Mouse (Mus musculus) stomach, embryonic 14.5 days (tissue): Measurements from ENCODE around the gene Usp2. TPM values are rescaled to one million over a fixed set of nuclear protein-coding genes. Genes with fewer than 3 reads are reported as not detected.
A peak's percentile ranks its signal among the peaks of the same experiment; 100 is the strongest.

ENCODE experiments used
- ATAC-seq: fragments of 200-750 bp; cut with Nextera tagmentation; 2 replicates; pipeline ENCODE4 v1.8.0; 2017; ENCODE audit warnings: low read depth, moderate TSS enrichment; ENCODE audit not compliant: insufficient number of reproducible peaks, insufficient read depth, low FRiP score
- H3K27ac ChIP-seq: fragments of 300-500 bp; sonication (generic); 2 replicates; pipeline ENCODE4 v1.5.1; 2014; ENCODE audit warnings: mild to moderate bottlenecking, low read length, moderate library complexity, mixed read lengths
- H3K27me3 ChIP-seq: fragments of 300-500 bp; sonication (generic); 2 replicates; pipeline ENCODE4 v1.6.1; 2014; ENCODE audit warnings: low read length, control low read depth, mixed read lengths; ENCODE audit not compliant: control insufficient read depth, insufficient read depth
- H3K36me3 ChIP-seq: fragments of 300-500 bp; sonication (generic); 2 replicates; pipeline ENCODE4 v1.6.1; 2014; ENCODE audit warnings: mild to moderate bottlenecking, control low read depth, low read length, moderate library complexity, mixed read lengths; ENCODE audit not compliant: control insufficient read depth, insufficient read depth
- H3K4me1 ChIP-seq: fragments of 300-500 bp; sonication (generic); 2 replicates; pipeline ENCODE4 v1.6.1; 2014; ENCODE audit warnings: low read length, control low read depth, mixed read lengths; ENCODE audit not compliant: control insufficient read depth, insufficient read depth
- H3K4me2 ChIP-seq: fragments of 300-500 bp; sonication (generic); replicated peaks from 2 replicates; pipeline ENCODE4 v1.6.1; 2014; ENCODE audit warnings: low read depth, low read length, control low read depth
- H3K4me3 ChIP-seq: fragments of 300-500 bp; sonication (generic); 2 replicates; pipeline ENCODE4 v1.5.1; 2014; ENCODE audit warnings: low read depth, low read length, control low read depth
- H3K9ac ChIP-seq: fragments of 300-500 bp; sonication (generic); replicated peaks from 2 replicates; pipeline ENCODE4 v1.6.1; 2014; ENCODE audit warnings: low read depth, mild to moderate bottlenecking, control low read depth, low read length, moderate library complexity, mixed read lengths
- H3K9me3 ChIP-seq: fragments of 300-500 bp; sonication (generic); 2 replicates; pipeline ENCODE4 v1.6.1; 2016; ENCODE audit warnings: low read depth, low read length, control low read depth; ENCODE audit not compliant: control insufficient read depth
- WGBS: fragments of 180-500 bp; shearing (Covaris S2); extraction: QIAGEN DNeasy Blood & Tissue Kit; methylation state at CpG from one replicate; pipeline ENCODE4 v1.1.7; 2014; 5-methylcytosine and 5-hydroxymethylcytosine counted together
- polyA plus RNA-seq: library from polyadenylated mRNA; unstranded; fragments of >200 nt; fragmentation: Nextera tagmentation; extraction: Ambion mirVana; gene quantifications from 2 replicates; pipeline ENCODE4 v1.2.1, GENCODE M21; 2014

Gene Usp2
- polyA plus RNA-seq, 1 experiment from 2014 or later, result 15.0 TPM

GRCm38 (mm10) chr9:44133287-44133686 lies 66.5 kb downstream of the Usp2 start:
- Histone ChIP-seq H3K27me3 (no peaks in the 10 kb centered on the region), H3K36me3 (no peaks in the 10 kb centered on the region), H3K9me3 (no peaks in the 10 kb centered on the region), H3K9ac (no peak overlapping the region), H3K27ac (peak overlapping the region; percentile 70; the same call in 1 of the 2 replicates), H3K4me1 (peaks cover 46% of the 10 kb centered on the region), H3K4me2 (peak overlapping the region; percentile 82), H3K4me3 (peak overlapping the region; percentile 62)
- WGBS, result 17% methylated on average over 2 of the region's 2 CpGs
- no peak for ATAC-seq

DNA sequence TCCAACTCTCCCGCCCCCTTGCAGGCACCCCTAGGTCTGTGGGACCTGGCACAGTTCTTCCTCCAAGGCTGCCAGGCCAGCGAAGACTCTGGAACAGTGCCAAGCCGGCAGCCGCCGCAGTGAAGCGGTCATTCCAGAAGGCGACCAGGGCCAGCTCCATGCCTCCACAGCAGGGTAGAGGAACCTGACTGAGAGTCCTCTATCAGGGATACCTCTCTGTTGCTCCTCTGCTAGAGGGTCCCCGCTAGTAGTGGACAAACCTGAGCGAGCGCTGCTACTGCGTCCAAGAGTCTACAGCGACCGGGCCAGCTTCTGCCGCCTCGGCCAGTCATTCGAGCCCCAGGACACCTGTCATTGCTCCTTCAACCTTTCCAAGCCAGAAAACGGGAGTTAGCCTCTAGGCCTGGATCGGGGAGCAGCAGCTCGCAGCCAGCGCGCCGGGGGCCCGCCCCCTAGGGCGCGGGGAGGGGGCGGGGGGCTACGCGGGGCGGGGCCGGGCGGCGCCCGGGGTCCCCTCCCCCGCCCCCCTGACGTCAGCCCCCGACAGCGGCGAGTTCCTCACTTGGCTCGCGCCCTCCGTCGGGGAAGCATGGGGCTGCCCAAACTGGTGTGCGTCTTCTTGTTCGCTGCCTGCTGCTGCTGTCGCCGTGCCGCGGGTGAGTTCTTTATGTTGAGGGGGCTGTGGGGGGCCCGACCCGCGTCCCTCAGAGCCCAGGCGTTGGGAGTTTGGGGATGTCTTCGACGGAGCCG lies 67.5 kb downstream of the Usp2 start, which contains the start of gene Mcam:
Gene Mcam (plus strand): TSS at position 369 of the 750 bp plus-strand sequence.
- H3K9me3 ChIP-seq, result no peaks in the 10 kb centered on the region
- H3K4me1 ChIP-seq, result peaks cover 44% of the 10 kb centered on the region
- peak; percentile 30; the same call in 1 of the 2 replicates for ATAC-seq
- peaks cover 3% of the 10 kb centered on the region for H3K36me3 ChIP-seq
- H3K9ac ChIP-seq, result peak within 1 kb of the TSS; percentile 52
- H3K27me3 ChIP-seq, result no peaks in the 10 kb centered on the region
- H3K4me3 ChIP-seq, result peak within 1 kb of the TSS; percentile 62
- H3K4me2 ChIP-seq, result peak within 1 kb of the TSS; percentile 82
- WGBS, result under 1% methylated on average over 47 of the region's 55 CpGs
- peak within 1 kb of the TSS; percentile 70; the same call in 1 of the 2 replicates for H3K27ac ChIP-seq

GRCm38 (mm10) chr9:44134851-44135730 lies 68.3 kb downstream of the Usp2 start:
- H3K9me3 ChIP-seq, result no peaks in the 10 kb centered on the region
- 3% methylated on average over 49 of the region's 49 CpGs for WGBS
- no peaks in the 10 kb centered on the region for H3K27me3 ChIP-seq
- peak overlapping the region; percentile 62 for H3K4me3 ChIP-seq
- H3K9ac ChIP-seq, result peak overlapping the region; percentile 52
- ATAC-seq, result peak; percentile 4; the same call in 1 of the 2 replicates
- peaks cover 11% of the 10 kb centered on the region for H3K36me3 ChIP-seq
- peaks cover 42% of the 10 kb centered on the region for H3K4me1 ChIP-seq
- H3K27ac ChIP-seq, result peak overlapping the region; percentile 70; the same call in 1 of the 2 replicates
- H3K4me2 ChIP-seq, result peak overlapping the region; percentile 82

- no peaks in the 10 kb centered on the region for H3K27me3 ChIP-seq
- peaks cover 34% of the 10 kb centered on the region for H3K4me1 ChIP-seq
- H3K27ac ChIP-seq, result peak overlapping the region; percentile 70; the same call in 1 of the 2 replicates
- WGBS, result 46% methylated on average over 7 of the region's 7 CpGs
- peak overlapping the region; percentile 62 for H3K4me3 ChIP-seq
- H3K4me2 ChIP-seq, result peak overlapping the region; percentile 82
- peak overlapping the region; percentile 52 for H3K9ac ChIP-seq
- H3K9me3 ChIP-seq, result no peaks in the 10 kb centered on the region
- no peak for ATAC-seq
- peaks cover 11% of the 10 kb centered on the region for H3K36me3 ChIP-seq
These were observed 69.0 kb downstream of the Usp2 start for GRCm38 (mm10) chr9:44135731-44136411.

DNA sequence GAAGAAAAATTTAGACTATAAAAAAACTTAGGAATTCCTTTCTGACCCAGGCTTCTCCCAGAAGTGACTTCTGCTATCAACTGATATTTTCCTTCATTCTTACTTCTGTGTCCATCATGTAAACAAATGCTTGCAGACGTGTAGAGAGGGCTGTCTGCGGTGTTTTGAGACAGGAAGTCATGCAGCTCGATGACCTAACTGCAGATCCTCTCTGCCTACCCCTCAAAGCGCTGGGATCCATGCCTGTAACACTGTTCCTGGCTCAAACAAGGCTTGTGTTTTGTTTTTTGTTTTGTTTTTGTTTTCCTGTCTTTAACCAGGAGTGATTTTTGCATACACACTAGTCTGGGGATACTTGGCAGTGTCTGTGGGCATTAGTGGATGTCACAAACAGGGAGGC lies 71.0 kb downstream of the Usp2 start:
- no peaks in the 10 kb centered on the region for H3K9me3 ChIP-seq

DNA sequence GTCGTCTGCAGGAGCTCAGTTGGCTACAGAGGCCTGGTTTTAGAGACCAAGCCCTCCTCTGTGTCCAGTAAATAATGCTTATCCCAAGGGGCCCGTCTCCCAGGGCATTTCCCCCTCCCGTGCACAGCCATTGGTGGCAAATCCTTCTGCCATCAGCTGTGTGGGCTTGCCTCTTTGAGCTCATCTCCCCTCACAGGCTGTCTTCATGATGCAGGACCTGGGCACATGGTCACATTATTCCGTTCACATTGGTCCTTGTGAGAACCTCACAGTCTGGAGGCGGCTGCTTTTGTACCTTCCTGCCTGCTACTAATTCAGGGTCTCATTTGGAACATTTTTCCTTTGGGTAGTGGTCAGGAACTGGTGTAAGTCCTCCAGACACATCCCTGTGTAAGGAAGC lies 75.1 kb downstream of the Usp2 start:
- Histone ChIP-seq H3K27ac (no peak overlapping the region), H3K9me3 (no peaks in the 10 kb centered on the region), H3K27me3 (no peaks in the 10 kb centered on the region), H3K4me1 (no peaks in the 10 kb centered on the region), H3K4me3 (no peak overlapping the region), H3K4me2 (no peak overlapping the region), H3K9ac (no peak overlapping the region), H3K36me3 (peaks cover 32% of the 10 kb centered on the region)
- no peak for ATAC-seq
- 74% methylated on average over 5 of the region's 5 CpGs for WGBS

More for the DNA sequence above, 71.0 kb downstream of the Usp2 start:
- peaks cover 19% of the 10 kb centered on the region for H3K36me3 ChIP-seq
- WGBS, result 48% methylated on average over 4 of the region's 4 CpGs
- H3K27me3 ChIP-seq, result no peaks in the 10 kb centered on the region
- ATAC-seq, result no peak
- no peak overlapping the region for H3K9ac ChIP-seq
- no peak overlapping the region for H3K4me3 ChIP-seq
- no peak overlapping the region for H3K4me2 ChIP-seq
- peaks cover 24% of the 10 kb centered on the region for H3K4me1 ChIP-seq
- H3K27ac ChIP-seq, result no peak overlapping the region

- H3K36me3 ChIP-seq, result peaks cover 34% of the 10 kb centered on the region
- WGBS, result 81% methylated on average over 5 of the region's 5 CpGs
- H3K4me1 ChIP-seq, result no peaks in the 10 kb centered on the region
- no peaks in the 10 kb centered on the region for H3K9me3 ChIP-seq
- H3K4me3 ChIP-seq, result no peak overlapping the region
- H3K9ac ChIP-seq, result no peak overlapping the region
- H3K4me2 ChIP-seq, result no peak overlapping the region
- no peaks in the 10 kb centered on the region for H3K27me3 ChIP-seq
- ATAC-seq, result no peak
- no peak overlapping the region for H3K27ac ChIP-seq
These were observed 76.6 kb downstream of the Usp2 start for GRCm38 (mm10) chr9:44143421-44143820.
